Mouse (Mus musculus): ENCODE measurements around the gene Tsga10ip.

The Tsga10ip gene

DNA sequence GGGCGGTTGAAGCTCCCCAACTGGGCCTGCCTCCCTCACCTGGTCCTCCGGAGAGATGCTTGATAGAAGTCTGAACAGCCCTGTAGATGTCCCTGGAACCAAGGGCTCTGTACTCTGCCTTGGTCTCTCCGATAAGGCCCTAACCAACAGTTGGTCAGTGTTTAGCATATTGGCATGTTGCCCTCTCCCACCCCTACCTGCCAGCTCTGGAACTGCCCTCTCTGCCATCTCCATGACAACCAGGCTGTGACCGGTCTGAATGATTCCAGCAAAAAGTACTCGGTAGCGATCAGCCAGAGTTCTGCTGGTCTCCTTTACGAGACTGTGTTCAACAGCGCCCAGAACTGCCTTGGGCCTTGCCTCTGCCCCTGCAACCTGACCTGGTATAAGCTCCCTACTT, at the start of gene Tsga10ip:
Tsga10ip (minus strand) TSS at position 234 of the 400 bp plus-strand sequence.
- no peak for DNase-seq (ENCODE audit: low spot score in 2 of 2)

GRCm38 (mm10) chr19:5451766-5452165, 49.4 kb upstream of the Tsga10ip start:
- DNase-seq (ENCODE audit: low spot score in 2 of 2) = no peak

DNA sequence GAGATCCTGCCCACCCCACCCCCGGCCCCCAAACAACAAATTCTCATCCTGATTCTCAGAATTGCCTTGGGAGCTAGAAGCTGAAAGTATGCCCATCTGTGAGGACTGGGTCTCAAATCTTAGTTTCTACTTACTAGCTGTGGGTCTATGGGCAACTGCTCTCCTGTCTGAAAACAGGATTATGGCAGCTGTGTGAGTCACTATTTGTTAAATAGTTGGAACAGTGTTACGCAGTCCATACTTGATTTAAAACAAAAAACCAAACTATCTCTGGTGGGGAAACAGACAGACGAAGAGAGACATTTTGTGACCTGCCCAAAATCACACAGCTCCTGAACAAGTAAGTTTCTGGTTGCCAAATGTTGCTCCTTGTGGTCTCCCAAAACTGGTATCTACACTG, 47.3 kb upstream of the Tsga10ip start:
- DNase-seq (ENCODE audit: low spot score in 2 of 2) = no peak

DNA sequence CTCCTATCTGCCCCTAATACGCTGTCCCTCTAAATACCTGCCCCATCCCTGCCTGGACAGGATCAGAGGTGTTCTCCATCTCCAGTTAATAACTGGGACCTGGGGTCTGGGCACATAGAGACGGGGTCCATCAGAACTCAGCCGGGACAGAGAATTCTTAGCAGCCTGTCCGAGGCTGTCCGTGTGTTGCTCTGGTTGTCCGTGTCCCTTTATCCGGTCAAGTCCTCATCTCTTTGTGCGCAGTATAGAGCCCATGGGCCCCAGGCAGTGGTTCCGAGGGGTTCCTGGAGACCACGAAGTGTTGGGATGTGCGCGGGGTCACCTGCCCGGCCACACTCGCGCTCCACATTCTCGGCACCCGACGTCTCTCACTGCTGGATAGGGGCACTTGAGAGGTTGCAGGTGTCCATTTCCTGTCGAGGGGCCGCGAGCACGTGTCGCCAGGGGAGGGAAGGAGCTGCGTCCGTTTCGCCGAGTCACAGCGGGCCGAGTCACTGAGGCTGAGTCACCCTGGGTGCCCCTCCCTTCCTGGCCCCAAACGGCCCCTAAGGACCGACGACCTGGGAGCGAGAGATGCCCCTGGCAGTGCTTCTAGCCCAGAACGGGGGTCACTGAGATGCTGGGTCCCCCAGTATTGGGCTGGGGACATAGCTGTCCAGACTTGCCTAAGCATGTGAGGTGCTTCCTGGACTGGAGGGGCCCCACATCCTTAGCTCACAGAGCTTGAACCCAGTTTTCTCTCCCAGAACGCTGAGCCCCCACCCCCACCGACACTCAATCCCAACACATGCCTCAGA, 46.2 kb upstream of the Tsga10ip start:
- no peak for DNase-seq (ENCODE audit: low spot score in 2 of 2)

DNA sequence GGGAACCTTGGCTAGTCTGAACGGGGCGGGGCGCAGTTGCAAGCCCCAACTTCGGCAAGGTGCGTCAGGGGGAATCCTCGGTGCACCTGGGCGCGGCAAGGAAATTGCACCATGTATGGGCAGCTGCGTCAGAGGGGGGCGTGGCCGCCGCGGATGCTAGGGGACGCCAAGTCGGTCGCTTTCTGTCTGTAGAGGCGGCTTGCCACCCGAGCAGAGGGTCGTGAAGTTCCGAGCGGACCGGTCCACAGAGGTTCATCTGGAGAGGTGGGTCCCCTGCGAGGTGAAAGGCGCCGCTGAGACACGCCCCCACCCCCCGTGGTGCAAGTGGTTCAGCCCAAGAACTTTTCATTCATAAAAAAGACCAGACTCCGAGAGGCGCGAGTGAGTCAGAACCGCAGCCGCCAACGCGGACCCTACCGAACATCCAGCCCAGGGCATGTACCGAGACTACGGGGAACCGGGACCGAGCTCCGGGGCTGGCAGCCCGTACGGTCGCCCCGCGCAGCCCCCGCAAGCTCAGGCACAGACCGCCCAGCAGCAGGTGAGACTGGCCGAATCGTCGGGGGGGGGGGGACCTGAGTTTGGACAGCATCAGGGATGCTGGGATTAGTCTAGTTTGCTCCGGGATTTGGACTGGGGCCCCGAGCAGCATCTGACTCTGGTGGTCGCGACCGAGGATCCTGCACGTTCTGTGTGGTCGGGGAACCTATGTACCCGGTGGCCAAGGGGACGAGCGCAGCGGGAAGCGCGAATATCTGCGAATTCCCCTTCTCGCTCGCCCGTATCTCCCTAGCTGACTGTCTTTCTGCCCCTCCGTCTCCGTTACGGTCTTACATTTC, 45.4 kb upstream of the Tsga10ip start, which contains the start of gene Fosl1:
Fosl1 (plus strand) TSS at position 33 of the 839 bp plus-strand sequence.
- DNase-seq (ENCODE audit: low spot score in 2 of 2) = peak; percentile 71 to 78

DNA sequence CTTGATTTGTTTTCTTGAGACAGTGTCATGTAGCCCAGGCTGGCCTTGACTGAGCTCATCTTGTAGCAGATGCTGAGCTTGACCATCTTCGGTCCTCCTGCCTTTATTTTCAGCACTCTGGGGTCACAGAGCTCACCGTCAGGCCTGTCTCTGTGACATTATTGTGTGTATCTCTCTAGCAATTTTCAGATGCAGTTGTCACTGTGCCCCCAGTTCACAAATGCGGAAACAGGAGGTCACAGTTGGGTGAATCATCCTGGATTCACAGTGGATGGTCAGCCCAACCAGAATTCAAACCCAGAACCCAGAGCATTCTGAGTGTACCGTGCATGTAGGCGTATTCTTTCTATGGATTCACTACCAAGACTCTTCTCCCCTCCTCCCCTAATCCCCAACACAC, 43.4 kb upstream of the Tsga10ip start:
- no peak for DNase-seq (ENCODE audit: low spot score in 2 of 2)

GRCm38 (mm10) chr19:5444954-5445353, 42.6 kb upstream of the Tsga10ip start:
- DNase-seq (ENCODE audit: low spot score in 2 of 2) = no peak

DNA sequence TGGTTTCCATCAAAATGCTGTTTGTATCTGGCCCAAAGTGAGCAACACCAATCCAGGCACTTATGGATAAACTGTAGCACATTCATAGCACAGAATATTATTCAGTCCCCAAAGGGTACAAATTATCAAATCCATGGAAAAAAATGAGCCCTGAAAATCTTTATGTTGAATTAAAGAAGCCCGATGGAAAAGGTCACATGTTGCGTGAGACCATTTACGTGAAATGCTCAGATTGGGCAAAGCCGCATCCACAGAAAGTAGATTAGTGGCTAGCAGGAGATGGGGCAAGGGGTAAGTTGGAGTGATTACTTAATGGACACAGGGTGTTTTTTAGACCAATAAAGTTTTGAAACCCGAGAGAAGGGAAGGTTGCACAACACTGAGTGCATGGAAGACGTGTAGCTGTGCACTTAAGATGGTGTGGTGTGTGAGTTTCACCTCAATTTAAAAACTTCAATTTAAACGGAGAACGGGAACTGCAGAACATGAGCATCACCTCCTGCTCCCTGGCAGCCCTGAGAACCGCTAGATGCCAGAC, 42.1 kb upstream of the Tsga10ip start:
- DNase-seq (ENCODE audit: low spot score in 2 of 2) = no peak

GRCm38 (mm10) chr19:5433951-5434350, 31.6 kb upstream of the Tsga10ip start:
- DNase-seq (ENCODE audit: low spot score in 2 of 2) = no peak

DNA sequence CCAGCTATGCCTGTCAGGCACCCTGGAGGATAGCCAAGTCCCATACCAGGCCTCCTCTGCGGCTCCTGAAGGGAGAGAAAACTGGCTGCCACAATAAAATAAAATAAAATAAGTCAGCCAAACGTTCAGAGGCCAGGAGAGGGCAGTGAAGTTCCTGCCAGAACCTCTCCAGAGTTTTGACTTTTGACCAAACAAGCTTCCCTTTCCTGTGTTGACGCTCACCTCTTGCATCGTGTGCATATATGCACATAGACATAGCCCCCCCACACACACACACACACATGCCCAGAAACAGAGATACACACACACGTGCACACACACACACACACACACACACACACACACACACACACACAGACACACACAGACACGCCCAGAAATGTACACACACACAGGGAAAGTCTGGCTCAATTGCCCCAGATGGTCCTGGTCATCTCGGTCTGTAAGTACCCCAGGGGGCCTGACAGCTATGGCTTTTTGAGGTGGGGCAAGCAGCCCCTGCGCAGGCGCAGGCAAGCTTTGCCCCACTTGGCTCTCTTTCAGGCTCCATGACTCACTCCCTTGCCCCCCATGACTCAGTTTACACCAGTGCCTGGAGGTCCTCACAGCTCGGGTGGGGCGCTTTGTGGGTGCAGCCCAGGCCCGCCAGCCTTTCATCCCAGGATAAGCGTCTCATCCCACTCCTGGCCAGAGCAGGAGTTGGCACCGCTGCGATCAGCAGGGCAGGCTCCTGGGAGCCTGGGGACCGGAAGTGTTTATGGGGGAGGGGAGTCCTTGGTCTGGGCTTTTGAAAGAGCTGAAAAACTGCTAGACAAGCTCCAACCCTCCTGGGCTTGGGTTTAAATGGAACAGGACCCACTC, 30.9 kb upstream of the Tsga10ip start:
- peak; percentile 51 to 60 for DNase-seq (ENCODE audit: low spot score in 2 of 2)

GRCm38 (mm10) chr19:5431911-5432464, 29.7 kb upstream of the Tsga10ip start:
- no peak for DNase-seq (ENCODE audit: low spot score in 2 of 2)

- DNase-seq (ENCODE audit: low spot score in 2 of 2) = no peak
These were observed 28.1 kb upstream of the Tsga10ip start for GRCm38 (mm10) chr19:5430408-5430807.

- DNase-seq (ENCODE audit: low spot score in 2 of 2) = no peak
These were observed 27.5 kb upstream of the Tsga10ip start for GRCm38 (mm10) chr19:5429806-5430205.

- DNase-seq (ENCODE audit: low spot score in 2 of 2) = no peak
These were observed 26.9 kb upstream of the Tsga10ip start for GRCm38 (mm10) chr19:5429219-5429618.

GRCm38 (mm10) chr19:5428083-5428482, 25.8 kb upstream of the Tsga10ip start:
- DNase-seq (ENCODE audit: low spot score in 2 of 2) = peak; percentile 45 to 48

GRCm38 (mm10) chr19:5426640-5427290, 24.4 kb upstream of the Tsga10ip start:
- DNase-seq (ENCODE audit: low spot score in 2 of 2) = no peak

- no peak for DNase-seq (ENCODE audit: low spot score in 2 of 2)
These were observed 23.7 kb upstream of the Tsga10ip start for GRCm38 (mm10) chr19:5425906-5426565.

DNA sequence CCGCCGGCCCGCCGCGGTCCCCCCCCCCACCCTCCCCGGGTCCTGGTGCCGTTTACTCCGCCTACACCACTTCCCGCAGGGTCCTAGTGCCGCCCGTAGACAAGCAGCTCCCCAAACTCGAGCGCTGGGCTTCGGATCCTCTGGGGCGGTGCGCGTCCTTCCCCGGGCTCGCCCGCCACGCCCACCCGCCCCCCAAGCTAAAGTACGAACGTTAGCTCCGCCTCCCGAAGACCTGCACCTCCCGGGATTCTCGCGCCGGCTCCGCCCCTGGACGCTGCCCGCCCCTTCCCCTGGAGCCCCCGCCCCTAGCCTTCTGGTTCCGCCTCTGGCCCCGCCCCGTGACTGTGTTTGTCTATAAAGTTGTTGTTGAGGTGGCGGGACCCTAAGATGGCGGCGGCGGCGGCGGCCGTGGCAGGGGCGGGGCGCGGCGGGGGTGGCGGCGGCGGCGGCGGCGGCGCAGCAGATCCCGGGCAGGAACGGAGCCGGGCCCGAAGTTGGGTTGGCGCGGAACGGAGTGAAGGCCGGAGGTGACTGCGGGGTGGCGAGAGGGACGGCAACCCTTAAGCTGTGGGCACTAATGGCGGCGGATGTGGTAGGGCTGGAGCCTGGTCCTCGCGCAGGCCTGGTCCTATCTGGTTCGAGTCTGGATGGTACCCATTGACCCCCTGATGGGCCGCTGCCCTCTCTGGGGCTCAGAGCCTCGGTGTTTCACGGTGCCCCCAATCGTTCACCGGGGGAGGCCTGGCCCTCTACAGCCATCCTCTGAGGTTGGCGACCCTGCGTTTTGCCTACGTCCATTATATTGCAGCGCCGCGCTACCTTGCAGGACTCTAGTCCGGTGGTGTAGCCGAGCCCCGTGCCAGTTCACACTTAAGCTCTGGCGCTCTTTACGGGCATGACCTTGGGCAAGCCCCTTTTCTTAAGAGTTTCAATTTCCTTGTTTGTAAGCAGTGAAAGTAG, 22.7 kb upstream of the Tsga10ip start, which contains the start of the genes Drap1 and AI837181:
Drap1 (minus strand) TSS at position 198 of the 960 bp plus-strand sequence.
AI837181 (plus strand) TSS at position 363 of the 960 bp plus-strand sequence.
- DNase-seq (ENCODE audit: low spot score in 2 of 2) = peak; percentile 89 to 94

Measured in spleen, postnatal 36 days (tissue).